Mouse (Mus musculus): ENCODE measurements around the gene Krtap7-1. TPM values are rescaled to one million over a fixed set of nuclear protein-coding genes. Genes with fewer than 3 reads are reported as not detected.

Krtap7-1 gene
- total RNA-seq (2014; fragmentation: Nextera tagmentation) (not detected in 2 replicates), total RNA-seq (2017) (not detected in 2 replicates)

GRCm38 (mm10) chr16:89508223-89508622, at the start of gene Krtap7-1:
Krtap7-1 (minus strand) TSS chr16:89508323.
- ATAC-seq (replicated peaks; ENCODE audit: low FRiP score, low TSS enrichment, poor library complexity, severe bottlenecking) = no peak

GRCm38 (mm10) chr16:89550298-89550697, 42.2 kb upstream of the Krtap7-1 start:
- no peak for ATAC-seq (replicated peaks; ENCODE audit: low FRiP score, low TSS enrichment, poor library complexity, severe bottlenecking)

- no peak for ATAC-seq (replicated peaks; ENCODE audit: low FRiP score, low TSS enrichment, poor library complexity, severe bottlenecking)
These were observed 29.9 kb upstream of the Krtap7-1 start for GRCm38 (mm10) chr16:89538031-89538484.

GRCm38 (mm10) chr16:89537349-89537748, 29.2 kb upstream of the Krtap7-1 start:
- no peak for ATAC-seq (replicated peaks; ENCODE audit: low FRiP score, low TSS enrichment, poor library complexity, severe bottlenecking)

- ATAC-seq (replicated peaks; ENCODE audit: low FRiP score, low TSS enrichment, poor library complexity, severe bottlenecking) = no peak
These were observed 22.4 kb upstream of the Krtap7-1 start for GRCm38 (mm10) chr16:89530547-89530946.

GRCm38 (mm10) chr16:89529846-89530245, 21.7 kb upstream of the Krtap7-1 start:
- no peak for ATAC-seq (replicated peaks; ENCODE audit: low FRiP score, low TSS enrichment, poor library complexity, severe bottlenecking)

GRCm38 (mm10) chr16:89528380-89528779, 20.3 kb upstream of the Krtap7-1 start:
- ATAC-seq (replicated peaks; ENCODE audit: low FRiP score, low TSS enrichment, poor library complexity, severe bottlenecking) = no peak

- no peak for ATAC-seq (replicated peaks; ENCODE audit: low FRiP score, low TSS enrichment, poor library complexity, severe bottlenecking)
These were observed 12.9 kb upstream of the Krtap7-1 start for GRCm38 (mm10) chr16:89520996-89521395.

- ATAC-seq (replicated peaks; ENCODE audit: low FRiP score, low TSS enrichment, poor library complexity, severe bottlenecking) = no peak
These were observed 12.4 kb upstream of the Krtap7-1 start for GRCm38 (mm10) chr16:89520555-89520954.

- no peak for ATAC-seq (replicated peaks; ENCODE audit: low FRiP score, low TSS enrichment, poor library complexity, severe bottlenecking)
These were observed 12.0 kb upstream of the Krtap7-1 start for GRCm38 (mm10) chr16:89520091-89520490.

GRCm38 (mm10) chr16:89517635-89518034, 9.5 kb upstream of the Krtap7-1 start:
- peak; percentile 74 for ATAC-seq (replicated peaks; ENCODE audit: low FRiP score, low TSS enrichment, poor library complexity, severe bottlenecking)

GRCm38 (mm10) chr16:89513431-89513830, 5.3 kb upstream of the Krtap7-1 start:
- no peak for ATAC-seq (replicated peaks; ENCODE audit: low FRiP score, low TSS enrichment, poor library complexity, severe bottlenecking)

- ATAC-seq (replicated peaks; ENCODE audit: low FRiP score, low TSS enrichment, poor library complexity, severe bottlenecking) = no peak
These were observed 4.6 kb downstream of the Krtap7-1 start for GRCm38 (mm10) chr16:89503571-89503970.

- no peak for ATAC-seq (replicated peaks; ENCODE audit: low FRiP score, low TSS enrichment, poor library complexity, severe bottlenecking)
These were observed 6.3 kb downstream of the Krtap7-1 start for GRCm38 (mm10) chr16:89501870-89502269.

GRCm38 (mm10) chr16:89497002-89497401, 11.1 kb downstream of the Krtap7-1 start:
- no peak for ATAC-seq (replicated peaks; ENCODE audit: low FRiP score, low TSS enrichment, poor library complexity, severe bottlenecking)

GRCm38 (mm10) chr16:89495394-89496153, 12.5 kb downstream of the Krtap7-1 start:
- no peak for ATAC-seq (replicated peaks; ENCODE audit: low FRiP score, low TSS enrichment, poor library complexity, severe bottlenecking)

GRCm38 (mm10) chr16:89487852-89488251, 20.3 kb downstream of the Krtap7-1 start, which contains the start of gene Krtap8-1:
Krtap8-1 (minus strand) TSS chr16:89487952.
- no peak for ATAC-seq (replicated peaks; ENCODE audit: low FRiP score, low TSS enrichment, poor library complexity, severe bottlenecking)

- ATAC-seq (replicated peaks; ENCODE audit: low FRiP score, low TSS enrichment, poor library complexity, severe bottlenecking) = no peak
These were observed 30.3 kb downstream of the Krtap7-1 start for GRCm38 (mm10) chr16:89477679-89478314.

GRCm38 (mm10) chr16:89461189-89461588, 46.9 kb downstream of the Krtap7-1 start:
- no peak for ATAC-seq (replicated peaks; ENCODE audit: low FRiP score, low TSS enrichment, poor library complexity, severe bottlenecking)
